Mouse (Mus musculus) bone marrow macrophage, adult 2 months (primary cell): Measurements from ENCODE around the gene Itih1.

Experiments used
- CTCF ChIP-seq: IDR thresholded peaks from 2 replicates; pipeline ENCODE4 v1.5.1; 2012; ENCODE audit warnings: low read depth, mild to moderate bottlenecking, low read length, moderate library complexity
- POLR2A ChIP-seq: IDR thresholded peaks from 2 replicates; pipeline ENCODE4 v1.6.1; 2012; ENCODE audit warnings: mild to moderate bottlenecking, low read depth, low read length, borderline replicate concordance

DNA sequence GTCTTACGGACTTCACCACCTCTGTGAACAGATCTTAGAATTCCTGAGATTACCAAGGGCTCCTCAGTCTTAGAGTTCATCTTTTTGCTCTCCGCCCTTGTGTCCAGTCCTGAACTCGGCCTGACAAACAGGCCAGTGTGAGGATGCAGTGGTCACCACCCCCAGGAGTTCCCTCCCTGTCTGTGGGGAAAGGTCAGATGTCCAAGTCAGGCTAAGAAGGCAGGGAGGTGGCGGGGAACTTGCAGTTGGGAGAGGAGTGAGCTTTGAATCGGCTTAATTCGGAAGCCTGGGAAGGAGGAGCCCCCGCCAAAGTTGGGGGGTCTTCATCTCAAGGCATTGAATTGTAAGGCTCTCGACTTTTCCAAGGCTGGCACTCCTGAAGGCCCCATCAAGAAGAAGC, 62.8 kb downstream of the Itih1 start:
- no peak for TF ChIP-seq POLR2A
- TF ChIP-seq CTCF: no peak
